Mouse (Mus musculus) CH12.LX (cell line): ENCODE data around the gene Mta2. TPM values are rescaled to one million over a fixed set of nuclear protein-coding genes. Genes with fewer than 3 reads are reported as not detected.
A peak's percentile ranks its signal among the peaks of the same experiment; 100 is the strongest.

ENCODE experiments used
- DNase-seq: peaks from one replicate; pipeline ENCODE4 v3.0.0-alpha.2; 2013; ENCODE audit errors: extremely low read depth
- H3K27ac ChIP-seq: 2 replicates; pipeline ENCODE4 v1.5.1; 2012; ENCODE audit warnings: low read depth, mild to moderate bottlenecking, control low read depth, moderate library complexity; ENCODE audit not compliant: insufficient read depth
- H3K27me3 ChIP-seq: replicated peaks from 2 replicates; pipeline ENCODE3; 2012; ENCODE audit warnings: inconsistent platforms
- H3K36me3 ChIP-seq, 2 experiments: replicated peaks in 1 of 2; 2 replicates each; pipeline versions ENCODE3 to v1.6.1; 2012; ENCODE audit warnings: inconsistent platforms in 1 of 2, low read length in 1 of 2, mild to moderate bottlenecking in 1 of 2, mixed read lengths in 1 of 2, moderate library complexity in 1 of 2; ENCODE audit not compliant: control insufficient read depth in 1 of 2, insufficient read depth in 1 of 2
- H3K4me1 ChIP-seq, 2 experiments: 2 replicates each; pipeline ENCODE4 v1.6.1; 2012; ENCODE audit warnings: inconsistent platforms in 1 of 2, moderate library complexity in 1 of 2; ENCODE audit not compliant: insufficient read depth in 2 of 2, control insufficient read depth in 1 of 2
- H3K4me2 ChIP-seq: 2 replicates; pipeline ENCODE4 v1.6.1; 2012; ENCODE audit warnings: low read depth, mild to moderate bottlenecking, control low read depth; ENCODE audit not compliant: poor library complexity, insufficient read depth, severe bottlenecking
- H3K4me3 ChIP-seq, 3 experiments: fragments of 150-350 bp in 1 of 3; sonication (generic) in 1 of 3; replicated peaks in 1 of 3; 2 replicates each; pipeline versions ENCODE3 to v1.5.1; 2011 to 2012; ENCODE audit warnings: low read depth in 2 of 3, low read length in 2 of 3, mild to moderate bottlenecking in 2 of 3, moderate library complexity in 2 of 3, control low read depth in 1 of 3, improper control_type of control experiment in 1 of 3, inconsistent platforms in 1 of 3, mixed read lengths in 1 of 3; ENCODE audit not compliant: poor library complexity in 1 of 3
- H3K79me2 ChIP-seq: replicated peaks from 2 replicates; pipeline ENCODE4 v1.6.1; 2012; ENCODE audit warnings: mild to moderate bottlenecking, moderate library complexity; ENCODE audit not compliant: control insufficient read depth, poor library complexity, insufficient read depth, severe bottlenecking; ENCODE audit errors: extremely low read depth
- H3K9ac ChIP-seq: 2 replicates; pipeline ENCODE4 v1.6.1; 2012; ENCODE audit warnings: low read depth, mild to moderate bottlenecking, control low read depth, moderate library complexity; ENCODE audit not compliant: insufficient read depth
- H3K9me3 ChIP-seq: replicated peaks from 2 replicates; pipeline ENCODE3; 2012; ENCODE audit warnings: low read length, inconsistent platforms, mixed read lengths
- CHD2 ChIP-seq: IDR thresholded peaks from 2 replicates; pipeline ENCODE4 v1.6.1; 2011; ENCODE audit warnings: low read length, improper control_type of control experiment
- E2F4 ChIP-seq: IDR thresholded peaks from 2 replicates; pipeline ENCODE4 v1.6.1; 2011; ENCODE audit warnings: low read depth, low read length, improper control_type of control experiment; ENCODE audit not compliant: insufficient replicate concordance
- ELF1 ChIP-seq: IDR thresholded peaks from 2 replicates; pipeline ENCODE4 v1.6.1; 2014; ENCODE audit warnings: low read depth, mild to moderate bottlenecking, inconsistent platforms, low read length, improper control_type of control experiment
- EP300 ChIP-seq: IDR thresholded peaks from 2 replicates; pipeline ENCODE4 v1.6.1; 2011; ENCODE audit warnings: low read length, improper control_type of control experiment
- GABPA ChIP-seq: IDR thresholded peaks from 2 replicates; pipeline ENCODE4 v1.6.1; 2012; ENCODE audit warnings: low read depth, low read length, improper control_type of control experiment, inconsistent platforms; ENCODE audit not compliant: insufficient replicate concordance
- HCFC1 ChIP-seq: IDR thresholded peaks from 2 replicates; pipeline ENCODE4 v1.6.1; 2012; ENCODE audit warnings: low read depth, mild to moderate bottlenecking, inconsistent platforms, low read length, improper control_type of control experiment
- IRF4 ChIP-seq: IDR thresholded peaks from 2 replicates; pipeline ENCODE4 v1.6.1; 2014; ENCODE audit warnings: low read depth, mild to moderate bottlenecking, inconsistent platforms, low read length, improper control_type of control experiment
- KAT2A ChIP-seq: IDR thresholded peaks from 2 replicates; pipeline ENCODE4 v1.6.1; 2012; ENCODE audit warnings: low read length, improper control_type of control experiment, inconsistent platforms; ENCODE audit not compliant: insufficient replicate concordance
- MAX ChIP-seq: IDR thresholded peaks from 2 replicates; pipeline ENCODE4 v1.6.1; 2011; ENCODE audit warnings: low read length, improper control_type of control experiment
- MAZ ChIP-seq: IDR thresholded peaks from 2 replicates; pipeline ENCODE4 v1.6.1; 2012; ENCODE audit warnings: low read depth, mild to moderate bottlenecking, inconsistent platforms, low read length, improper control_type of control experiment, moderate library complexity
- MYC ChIP-seq: IDR thresholded peaks from 2 replicates; pipeline ENCODE4 v1.6.1; 2011; ENCODE audit warnings: low read depth, mild to moderate bottlenecking, improper control_type of control experiment, low read length
- NRF1 ChIP-seq: IDR thresholded peaks from 2 replicates; pipeline ENCODE4 v1.6.1; 2014; ENCODE audit warnings: low read depth, mild to moderate bottlenecking, inconsistent platforms, low read length, improper control_type of control experiment, moderate library complexity
- POLR2A ChIP-seq: IDR thresholded peaks from 2 replicates; pipeline ENCODE4 v1.6.1; 2011; ENCODE audit warnings: low read depth, mild to moderate bottlenecking, improper control_type of control experiment, low read length
- RAD21 ChIP-seq: IDR thresholded peaks from 2 replicates; pipeline ENCODE4 v1.6.1; 2011; ENCODE audit warnings: low read depth, mild to moderate bottlenecking, low read length, improper control_type of control experiment, moderate library complexity
- RCOR1 ChIP-seq: conservative IDR thresholded peaks from 2 replicates; pipeline ENCODE4 v1.6.1; 2012; ENCODE audit warnings: low read depth, mild to moderate bottlenecking, inconsistent platforms, low read length, improper control_type of control experiment
- SIN3A ChIP-seq: IDR thresholded peaks from 2 replicates; pipeline ENCODE4 v1.6.1; 2012; ENCODE audit warnings: low read length, improper control_type of control experiment, inconsistent platforms
- UBTF ChIP-seq: IDR thresholded peaks from 2 replicates; pipeline ENCODE4 v1.6.1; 2012; ENCODE audit warnings: low read depth, mild to moderate bottlenecking, inconsistent platforms, low read length, improper control_type of control experiment, moderate library complexity
- USF1 ChIP-seq: IDR thresholded peaks from 2 replicates; pipeline ENCODE4 v1.6.1; 2014; ENCODE audit warnings: low read depth, mild to moderate bottlenecking, inconsistent platforms, low read length, improper control_type of control experiment
- USF2 ChIP-seq: conservative IDR thresholded peaks from 2 replicates; pipeline ENCODE4 v1.6.1; 2011; ENCODE audit warnings: low read depth, low read length, improper control_type of control experiment
- ZC3H11A ChIP-seq: IDR thresholded peaks from 2 replicates; pipeline ENCODE4 v1.6.1; 2012; ENCODE audit warnings: low read depth, mild to moderate bottlenecking, inconsistent platforms, low read length, improper control_type of control experiment
- ZMIZ1 ChIP-seq: IDR thresholded peaks from 2 replicates; pipeline ENCODE4 v1.6.1; 2012; ENCODE audit warnings: low read depth, mild to moderate bottlenecking, inconsistent platforms, low read length, improper control_type of control experiment
- dilution Hi-C: fragments of 300-500 bp; cut with MboI; formaldehyde crosslinking; loops from 2 replicates; pipeline ENCODE4 v1.14.3; 2020; ENCODE audit warnings: low sequenced_read_pairs; ENCODE audit not compliant: extremely low pct_unique_long_range_greater_than_20kb, extremely low pct_ligation_motif_present
- in situ Hi-C: fragments of 300-500 bp; cut with MboI; formaldehyde crosslinking; loops from 3 replicates; pipeline ENCODE4 v1.14.3; 2019; ENCODE audit warnings: low sequenced_read_pairs, low pct_ligation_motif_present, low pct_unique_long_range_greater_than_20kb, mixed read lengths
- polyA plus RNA-seq: library from polyadenylated mRNA; unstranded; fragments of >175 nt; gene quantifications from 2 replicates; pipeline ENCODE4 v1.2.1, GENCODE M21; 2012; ENCODE audit warnings: low read depth; ENCODE audit not compliant: insufficient read length
- total RNA-seq, 2 experiments: library from RNA; depleted of rRNA; stranded (reverse); fragments of 300-350 nt in 1 of 2; fragments of >200 nt in 1 of 2; gene quantifications; 2 replicates each; pipeline ENCODE4 v1.2.3; 2012 to 2014

Gene Mta2
- total and polyA plus RNA-seq, 3 experiments, result 115 to 162 (median 131) TPM

- Histone ChIP-seq H3K79me2 (peaks cover 6% of the 10 kb centered on the region), H3K27me3 (no peaks in the 10 kb centered on the region), H3K9ac (no peak overlapping the region), H3K4me2 (no peak overlapping the region), H3K4me1 (peaks cover 12 to 32% of the 10 kb centered on the region in 2 experiments; a peak in 3 of 4 replicates), H3K4me3 (no peak overlapping the region), H3K36me3 (peaks cover 30 to 68% of the 10 kb centered on the region in 2 experiments), H3K9me3 (no peaks in the 10 kb centered on the region), H3K27ac (no peak overlapping the region; the same call in 1 of the 2 replicates)
- dilution Hi-C loops, result no loop called here
- in situ Hi-C loops, result no loop called here
- no peak for DNase-seq
- TF ChIP-seq KAT2A (no peak), POLR2A (no peak), MAX (no peak), MAZ (no peak), IRF4 (no peak), RAD21 (no peak), UBTF (no peak), NRF1 (no peak), EP300 (no peak), ZC3H11A (no peak), ZMIZ1 (no peak), CHD2 (no peak), HCFC1 (no peak), MYC (no peak), SIN3A (no peak), USF2 (no peak), ELF1 (no peak)
Observed at GRCm38 (mm10) chr19:8927891-8928525, 13.7 kb upstream of the Mta2 start.

- peaks cover 37 to 69% of the 10 kb centered on the region in 2 experiments for H3K36me3 ChIP-seq
- in situ Hi-C loops, result no loop called here
Observed at GRCm38 (mm10) chr19:8928689-8929223, 12.9 kb upstream of the Mta2 start.

More at GRCm38 (mm10) chr19:8928689-8929223, 12.9 kb upstream of the Mta2 start:
- peaks cover 12 to 31% of the 10 kb centered on the region in 2 experiments; a peak in 3 of 4 replicates for H3K4me1 ChIP-seq
- TF ChIP-seq MAX, result no peak
- no peak for TF ChIP-seq E2F4
- TF ChIP-seq CHD2, result no peak
- TF ChIP-seq EP300, result no peak
- no peak for TF ChIP-seq USF1
- no peak for TF ChIP-seq RCOR1
- TF ChIP-seq KAT2A, result no peak
- TF ChIP-seq GABPA, result no peak
- H3K9ac ChIP-seq, result 0 out of 2 replicates have a peak overlapping the region, but pooled peaks have one; percentile 83
- DNase-seq, result no peak
- peak overlapping the region; percentile 18 for H3K4me2 ChIP-seq
- H3K4me3 ChIP-seq, result peak overlapping the region; percentile 80 to 93 (median 89)
- H3K79me2 ChIP-seq, result peaks cover 6% of the 10 kb centered on the region
- no peaks in the 10 kb centered on the region for H3K9me3 ChIP-seq
- dilution Hi-C loops, result no loop called here
- peak overlapping the region; percentile 48 for H3K27ac ChIP-seq
- no peaks in the 10 kb centered on the region for H3K27me3 ChIP-seq
